Mouse (Mus musculus) MEL (cell line): ENCODE measurements around the gene Shroom4.

ENCODE experiments used
- CTCF ChIP-seq, 3 experiments: IDR thresholded peaks in 2 of 3; conservative IDR thresholded peaks in 1 of 3; 2 replicates each; pipeline ENCODE4 v1.5.1; 2011 to 2012; ENCODE audit warnings: low read length in 3 of 3, low read depth in 2 of 3, mild to moderate bottlenecking in 2 of 3, improper control_type of control experiment in 1 of 3, inconsistent platforms in 1 of 3, mixed read lengths in 1 of 3, moderate library complexity in 1 of 3; ENCODE audit not compliant: control insufficient read depth in 1 of 3, insufficient read depth in 1 of 3, poor library complexity in 1 of 3, severe bottlenecking in 1 of 3
- EP300 ChIP-seq, 2 experiments: IDR thresholded peaks; 2 replicates each; pipeline ENCODE4 v1.6.1; 2011; ENCODE audit warnings: improper control_type of control experiment in 2 of 2, low read length in 2 of 2, low read depth in 1 of 2, mild to moderate bottlenecking in 1 of 2
- JUND ChIP-seq: IDR thresholded peaks from 2 replicates; pipeline ENCODE4 v1.6.1; 2011; ENCODE audit warnings: low read depth, mild to moderate bottlenecking, improper control_type of control experiment, low read length
- MAX ChIP-seq: IDR thresholded peaks from 2 replicates; pipeline ENCODE4 v1.6.1; 2011; ENCODE audit warnings: low read length, improper control_type of control experiment
- MYC ChIP-seq: IDR thresholded peaks from 2 replicates; pipeline ENCODE4 v1.6.1; 2011; ENCODE audit warnings: low read depth, mild to moderate bottlenecking, low read length, improper control_type of control experiment, moderate library complexity
- POLR2A ChIP-seq, 2 experiments: IDR thresholded peaks; 2 replicates each; pipeline ENCODE4 v1.6.1; 2011 to 2012; ENCODE audit warnings: low read length in 2 of 2, mild to moderate bottlenecking in 2 of 2, control low read depth in 1 of 2, improper control_type of control experiment in 1 of 2, low read depth in 1 of 2, moderate library complexity in 1 of 2; ENCODE audit not compliant: control insufficient read depth in 1 of 2, insufficient read depth in 1 of 2, poor library complexity in 1 of 2
- POLR2AphosphoS5 ChIP-seq: IDR thresholded peaks from 2 replicates; pipeline ENCODE4 v1.6.1; 2012; ENCODE audit warnings: low read depth, borderline replicate concordance, mild to moderate bottlenecking, inconsistent platforms, low read length, moderate library complexity, mixed read lengths
- RAD21 ChIP-seq: IDR thresholded peaks from 2 replicates; pipeline ENCODE4 v1.6.1; 2011; ENCODE audit warnings: mild to moderate bottlenecking, low read depth, low read length, improper control_type of control experiment
- RCOR1 ChIP-seq: IDR thresholded peaks from 2 replicates; pipeline ENCODE4 v1.6.1; 2012; ENCODE audit warnings: low read depth, mild to moderate bottlenecking, inconsistent platforms, low read length, improper control_type of control experiment
- TAL1 ChIP-seq: IDR thresholded peaks from 2 replicates; pipeline ENCODE4 v1.6.1; 2012; ENCODE audit warnings: mild to moderate bottlenecking, inconsistent platforms, low read length, moderate library complexity, mixed read lengths
- USF1 ChIP-seq: IDR thresholded peaks from 2 replicates; pipeline ENCODE4 v1.6.1; 2014; ENCODE audit warnings: low read depth, mild to moderate bottlenecking, inconsistent platforms, low read length, improper control_type of control experiment, moderate library complexity

DNA sequence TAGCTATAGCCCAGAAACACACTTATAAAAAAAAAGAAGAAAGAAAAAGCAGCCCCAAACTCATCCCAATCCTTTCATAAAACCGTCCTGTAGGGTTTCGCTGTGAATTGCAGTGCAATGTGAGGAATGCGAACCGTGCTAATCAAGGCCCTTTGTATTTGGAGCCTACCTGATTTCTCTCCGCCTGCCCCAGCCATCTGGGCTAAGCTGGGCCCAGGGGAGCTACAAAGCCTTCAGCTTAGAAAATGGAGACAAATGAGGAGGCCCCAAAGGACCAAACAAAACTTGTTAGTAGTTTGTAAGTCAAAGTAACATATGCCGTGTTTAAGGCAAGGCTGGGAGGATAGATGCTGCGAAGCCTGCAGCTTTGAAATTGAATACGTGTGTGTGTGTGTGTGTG, 84.2 kb downstream of the Shroom4 start:
- TF ChIP-seq CTCF (IDR thresholded peaks at IDR 0.05 in 2 of 3, conservative IDR thresholded peaks at IDR 0.05 in 1 of 3; ENCODE audit: control insufficient read depth in 1 of 3, insufficient read depth in 1 of 3, low read depth in 2 of 3, low read length in 3 of 3, poor library complexity in 1 of 3, severe bottlenecking in 1 of 3): no peak
- TF ChIP-seq POLR2AphosphoS5: no peak
- no peak for TF ChIP-seq JUND
- no peak for TF ChIP-seq MAX
- no peak for TF ChIP-seq POLR2A (IDR thresholded peaks at IDR 0.05; ENCODE audit: control insufficient read depth in 1 of 2, insufficient read depth in 1 of 2, low read depth in 1 of 2, low read length in 2 of 2, poor library complexity in 1 of 2)
- no peak for TF ChIP-seq USF1
- no peak for TF ChIP-seq TAL1
- TF ChIP-seq RCOR1: no peak
- no peak for TF ChIP-seq RAD21
- TF ChIP-seq EP300 (IDR thresholded peaks at IDR 0.05; ENCODE audit: low read depth in 1 of 2, low read length in 2 of 2): no peak
- no peak for TF ChIP-seq MYC
